Mouse (Mus musculus): ENCODE measurements around the gene Iqschfp.

Iqschfp gene

DNA sequence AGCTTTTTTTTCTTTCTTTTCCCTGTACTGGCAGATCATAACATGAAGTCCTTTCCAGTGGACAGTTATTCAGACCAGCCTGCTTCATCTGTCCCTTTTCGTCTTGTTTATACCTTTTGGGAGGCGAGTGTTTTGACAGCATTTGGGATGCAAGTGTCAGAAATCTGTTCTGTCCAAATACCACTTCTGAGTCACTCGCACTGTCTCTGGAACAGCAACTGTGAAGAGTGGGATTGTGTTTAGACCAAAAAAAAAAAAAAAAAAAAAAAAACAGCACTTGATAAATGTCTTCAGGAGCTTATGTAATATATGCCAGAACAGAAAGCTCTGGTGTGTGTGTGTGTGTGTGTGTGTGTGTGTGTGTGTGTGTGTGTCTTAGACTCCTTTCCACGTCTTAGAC lies 678.3 kb downstream of the Iqschfp start:
- in situ Hi-C loops (cut with MseI, MboI): no loop called here

DNA sequence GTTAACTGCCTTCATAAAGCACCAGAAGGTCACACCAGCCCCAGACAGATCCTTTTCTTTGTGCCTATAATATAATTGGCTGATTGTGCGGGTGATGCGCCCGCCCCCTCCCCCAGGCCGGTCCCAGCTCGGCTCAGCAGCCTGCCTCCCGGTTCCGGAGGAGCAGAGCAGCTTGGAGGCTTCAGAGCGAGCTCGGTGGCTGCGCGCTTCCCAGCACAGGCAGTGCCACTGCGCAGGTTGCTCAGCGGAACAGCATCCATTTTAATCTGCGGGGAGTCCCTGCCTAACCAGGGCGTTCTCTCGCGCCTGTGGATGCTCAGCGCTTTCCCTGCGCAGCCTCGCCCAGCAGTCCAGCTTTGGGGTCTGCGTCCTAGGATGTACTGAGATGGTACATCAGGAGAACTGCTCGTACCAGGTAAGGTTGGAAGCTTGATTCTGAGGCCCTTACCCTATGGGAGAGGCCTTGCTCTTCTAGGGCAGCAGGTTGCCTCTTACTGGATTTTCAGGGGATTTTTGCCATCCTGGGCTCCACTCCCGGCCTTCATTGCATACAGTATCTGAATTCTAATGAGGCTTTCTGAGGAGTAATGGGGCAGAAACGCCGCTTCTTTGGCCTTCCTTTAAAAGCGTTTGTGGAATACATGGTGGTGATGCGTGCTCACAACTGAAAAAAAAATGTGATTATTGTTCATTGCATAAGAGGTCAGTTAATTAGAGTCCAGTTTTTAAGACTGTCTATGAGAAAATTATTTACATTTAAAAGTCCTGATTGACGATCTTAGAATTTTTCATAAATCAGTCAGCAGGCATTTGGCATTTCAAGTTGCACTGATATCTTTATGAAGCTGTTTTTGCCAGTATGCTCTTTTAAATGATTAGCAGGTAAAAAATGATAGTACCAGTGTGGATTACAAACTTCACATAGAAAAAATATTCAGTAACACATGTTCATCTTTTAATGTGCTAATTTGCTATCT lies 680.5 kb downstream of the Iqschfp start:
- in situ Hi-C loops (cut with MseI, MboI): no loop called here

DNA sequence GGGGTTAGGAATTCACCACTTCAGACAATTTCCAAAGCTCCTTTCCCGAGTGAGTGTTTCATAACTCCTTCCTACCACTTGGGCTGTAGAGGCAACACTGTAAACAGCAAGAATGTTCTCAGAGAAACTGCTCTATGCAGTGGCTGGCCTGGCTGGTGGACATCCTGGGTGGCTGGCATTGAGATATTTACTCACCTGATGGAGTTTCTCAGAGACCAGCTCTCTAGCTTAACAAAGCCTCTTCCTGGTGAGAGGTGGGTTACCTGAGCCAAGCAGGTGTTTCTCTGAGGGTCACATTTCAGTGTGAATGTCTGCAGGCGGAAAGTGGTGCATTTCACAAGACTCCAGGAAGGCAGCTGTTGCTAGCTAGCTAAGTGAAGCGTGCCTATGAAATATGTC lies 681.2 kb downstream of the Iqschfp start:
- in situ Hi-C loops (cut with MseI, MboI): no loop called here

- in situ Hi-C loops (cut with MseI, MboI): no loop called here
Measured at GRCm38 (mm10) chr3:68574097-68574496, 682.1 kb downstream of the Iqschfp start.

DNA sequence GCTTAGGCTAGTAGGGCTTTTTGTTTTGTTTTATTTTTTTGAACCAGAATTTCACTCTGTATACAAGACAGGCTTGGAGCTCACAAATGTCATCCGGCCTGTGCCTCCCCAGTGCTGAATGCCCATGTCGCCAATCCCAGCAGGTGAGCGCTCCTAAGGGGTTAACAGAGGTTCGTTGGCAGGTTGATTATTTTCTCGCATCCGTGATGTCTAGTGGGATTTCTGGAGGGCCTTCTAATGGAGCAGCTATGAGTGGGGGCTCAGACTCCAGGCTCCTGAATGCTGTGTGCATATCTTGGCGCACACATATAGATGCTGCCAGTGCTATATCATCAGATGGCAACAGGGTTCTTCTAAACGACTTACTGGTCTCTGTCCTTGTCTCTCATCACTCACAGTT lies 682.5 kb downstream of the Iqschfp start:
- in situ Hi-C loops (cut with MseI, MboI): no loop called here

DNA sequence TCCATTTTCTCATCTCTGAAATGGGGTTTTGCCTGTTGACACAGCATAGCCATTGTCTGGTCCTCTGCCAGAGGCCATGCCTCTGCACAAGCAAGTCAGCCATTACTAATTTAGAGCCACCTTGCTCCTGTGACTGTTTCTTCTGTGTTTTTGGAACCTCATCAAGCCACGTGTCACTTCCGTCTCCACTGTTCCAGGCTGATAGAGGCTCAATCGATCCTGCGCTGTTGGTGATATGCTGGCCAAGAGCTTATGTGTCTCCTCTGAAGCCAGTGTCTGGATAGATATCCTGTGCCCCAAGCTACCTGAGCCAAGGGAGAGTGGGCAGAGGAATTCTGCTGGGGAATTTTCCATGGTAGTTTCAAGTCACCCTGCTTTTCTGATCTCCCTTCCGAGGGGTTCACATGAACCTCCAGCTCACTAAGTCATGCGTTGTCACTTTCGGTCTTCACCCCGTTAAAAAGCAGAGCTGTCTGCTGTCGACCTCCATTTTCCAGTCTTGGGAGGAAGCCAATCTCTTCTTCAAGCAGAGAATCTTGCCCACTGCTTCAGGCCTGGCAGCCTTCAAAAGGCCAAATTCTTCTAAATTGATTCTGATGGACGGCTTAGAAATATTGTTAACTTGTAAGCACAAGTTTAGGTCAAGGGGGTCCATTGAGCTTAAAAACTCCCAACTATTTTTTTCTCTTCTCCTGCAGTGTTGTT lies 683.8 kb downstream of the Iqschfp start:
- in situ Hi-C loops (cut with MseI, MboI): no loop called here

DNA sequence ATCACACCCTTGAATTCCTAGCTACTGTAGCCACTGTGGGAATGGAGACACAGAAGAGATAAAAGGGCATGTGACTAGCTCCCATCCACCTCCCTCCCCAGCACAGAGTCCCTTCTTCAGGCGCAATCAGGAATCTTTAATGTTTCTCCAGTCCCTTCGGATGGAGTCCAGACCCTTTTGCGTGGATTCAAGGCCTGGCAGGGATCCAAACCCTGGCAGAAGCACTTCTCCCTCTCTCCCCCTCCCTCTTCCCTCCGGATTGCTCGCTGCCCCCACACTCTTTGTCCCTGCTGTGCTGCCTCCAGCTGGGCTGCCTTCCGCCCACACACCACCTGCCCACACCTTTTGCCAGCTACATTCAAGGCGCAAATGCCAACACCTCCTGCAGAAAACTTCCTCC lies 684.4 kb downstream of the Iqschfp start:
- in situ Hi-C loops (cut with MseI, MboI): no loop called here

GRCm38 (mm10) chr3:68576948-68577347 lies 684.9 kb downstream of the Iqschfp start:
- in situ Hi-C loops (cut with MseI, MboI): no loop called here

DNA sequence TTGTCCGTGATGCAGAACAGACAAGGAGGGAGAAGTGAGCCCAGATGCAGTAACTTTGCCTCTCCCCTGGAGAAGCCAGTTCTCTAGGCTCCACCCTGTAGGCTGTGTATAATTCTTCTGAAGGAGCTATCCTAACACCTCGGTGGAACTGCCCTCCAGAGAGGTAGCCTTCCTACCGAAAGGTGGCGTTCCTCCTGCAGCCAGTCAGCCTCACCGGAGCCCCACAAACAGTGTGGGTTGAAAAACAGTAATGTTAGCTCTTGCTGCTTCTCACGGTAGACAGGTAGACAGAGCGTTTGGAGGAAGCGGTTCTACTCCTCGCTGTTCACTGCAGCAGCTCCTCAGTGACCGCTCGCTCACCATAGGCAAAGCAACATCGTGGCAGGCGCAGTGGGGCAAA lies 689.6 kb downstream of the Iqschfp start:
- in situ Hi-C loops (cut with MseI, MboI): no loop called here

DNA sequence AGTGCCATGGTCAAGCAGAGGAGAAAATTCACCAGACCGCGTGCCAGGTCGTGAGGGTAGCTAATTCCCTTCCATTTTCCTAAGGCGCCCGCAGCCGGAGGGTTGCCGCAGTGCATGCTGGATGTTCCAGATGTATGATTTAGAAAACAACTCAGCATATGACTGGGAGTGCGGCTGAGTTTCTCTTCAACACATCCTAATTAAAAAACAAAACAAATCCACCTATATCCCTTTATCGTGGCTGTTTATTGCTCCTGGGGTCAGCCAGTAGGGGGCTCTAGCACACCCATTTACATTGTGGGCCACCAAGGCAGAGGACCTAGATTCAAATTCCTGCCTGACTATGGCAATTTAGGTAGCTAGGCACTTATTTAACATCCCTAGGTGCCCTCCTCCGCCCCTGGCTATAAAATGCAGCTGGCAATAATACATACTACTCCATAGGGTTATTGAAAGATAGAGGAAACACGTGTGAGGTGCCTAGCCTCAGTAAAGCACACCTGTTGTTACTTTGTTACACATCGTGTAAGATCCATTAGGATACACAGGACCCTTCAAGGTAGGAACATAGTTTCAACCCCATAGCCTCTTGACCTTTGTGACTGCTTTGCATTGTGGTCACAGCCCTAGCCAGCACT lies 690.2 kb downstream of the Iqschfp start:
- in situ Hi-C loops (cut with MseI, MboI): no loop called here

DNA sequence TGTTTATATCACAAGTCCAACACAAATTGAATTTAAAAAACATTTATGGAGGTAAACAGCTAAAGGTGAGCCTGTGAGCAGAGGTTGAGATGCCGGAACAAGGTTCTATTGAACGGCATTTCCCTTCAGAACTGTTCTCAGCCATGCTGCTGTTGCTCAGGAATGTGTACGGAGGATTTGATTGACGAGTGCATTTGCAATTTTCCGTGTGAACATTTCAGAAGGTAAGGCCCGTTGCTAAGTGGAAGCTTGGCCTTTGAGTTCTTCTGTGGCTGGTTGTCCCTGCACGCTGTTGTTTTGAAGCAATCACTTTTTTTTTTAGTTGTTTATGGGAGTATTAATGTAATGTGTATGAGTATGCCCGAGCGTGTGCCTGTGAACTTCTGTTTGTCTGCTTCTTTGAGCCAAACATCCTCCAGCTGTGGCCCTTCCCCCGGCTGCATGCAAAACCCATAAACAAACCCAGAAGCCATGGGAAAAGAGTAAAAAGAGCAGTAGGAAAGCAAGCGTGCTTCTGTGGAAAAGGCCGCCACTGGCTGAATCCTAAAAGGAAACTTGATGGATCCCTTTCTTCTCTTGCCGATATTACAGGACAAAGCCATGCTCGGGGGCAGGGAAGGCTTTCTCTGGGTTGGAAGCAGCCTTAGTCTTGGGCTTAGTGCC lies 691.1 kb downstream of the Iqschfp start:
- in situ Hi-C loops (cut with MseI, MboI): no loop called here

DNA sequence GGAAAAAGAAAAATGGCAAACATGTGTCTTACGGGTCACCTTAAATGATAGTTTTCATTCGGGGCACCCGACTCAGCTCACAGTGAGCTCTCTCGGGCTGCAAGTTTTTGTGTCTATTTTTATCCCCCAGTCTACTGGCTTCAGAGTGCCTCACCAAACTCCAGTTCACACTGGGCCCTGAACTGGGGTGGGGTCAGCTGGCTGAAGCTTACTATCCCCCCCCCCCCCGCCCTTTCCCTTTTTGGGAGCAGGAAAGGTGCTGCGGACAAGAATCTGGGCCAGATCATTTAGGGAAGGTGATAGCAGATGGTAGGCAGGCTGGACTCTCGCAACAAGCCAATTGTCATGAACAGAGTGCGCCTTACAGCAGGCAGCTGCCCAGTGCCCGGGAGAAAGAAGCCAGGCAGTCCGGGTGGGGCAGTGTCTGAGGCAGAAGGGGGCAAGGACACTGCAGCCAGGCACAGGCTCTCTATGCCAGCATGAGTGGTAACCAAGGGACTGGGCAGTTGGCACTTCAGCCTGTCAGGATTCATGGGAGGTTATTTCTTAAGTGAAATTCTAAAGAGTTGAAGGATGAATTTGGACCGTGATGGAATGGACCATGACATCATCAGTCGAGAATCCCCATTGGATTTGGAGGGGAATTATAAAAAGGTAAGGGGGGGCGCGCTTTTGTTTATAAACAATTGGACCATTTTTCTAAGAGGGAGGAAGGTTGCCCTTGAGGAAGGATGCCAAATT lies 691.9 kb downstream of the Iqschfp start:
- in situ Hi-C loops (cut with MseI, MboI): no loop called here

DNA sequence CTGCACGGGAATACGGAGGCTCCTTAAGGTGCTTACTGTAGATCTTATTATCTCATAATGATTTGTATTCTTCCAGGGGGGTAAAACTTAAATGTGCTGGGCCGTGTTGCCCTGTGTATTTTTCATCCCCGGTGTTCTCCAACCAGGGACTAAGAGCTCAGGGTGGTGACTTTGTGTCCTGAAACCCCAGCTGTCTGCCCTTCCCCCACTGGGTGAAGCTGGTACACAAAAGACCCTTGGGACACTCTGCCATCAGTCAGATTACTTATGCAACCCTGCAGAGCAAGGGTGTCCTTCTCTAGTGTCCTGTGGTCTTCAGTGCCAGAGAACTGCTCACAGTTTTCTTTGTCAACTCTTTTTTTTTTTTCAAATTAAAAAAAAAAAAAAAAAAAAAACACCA lies 693.2 kb downstream of the Iqschfp start:
- in situ Hi-C loops (cut with MseI, MboI): no loop called here

DNA sequence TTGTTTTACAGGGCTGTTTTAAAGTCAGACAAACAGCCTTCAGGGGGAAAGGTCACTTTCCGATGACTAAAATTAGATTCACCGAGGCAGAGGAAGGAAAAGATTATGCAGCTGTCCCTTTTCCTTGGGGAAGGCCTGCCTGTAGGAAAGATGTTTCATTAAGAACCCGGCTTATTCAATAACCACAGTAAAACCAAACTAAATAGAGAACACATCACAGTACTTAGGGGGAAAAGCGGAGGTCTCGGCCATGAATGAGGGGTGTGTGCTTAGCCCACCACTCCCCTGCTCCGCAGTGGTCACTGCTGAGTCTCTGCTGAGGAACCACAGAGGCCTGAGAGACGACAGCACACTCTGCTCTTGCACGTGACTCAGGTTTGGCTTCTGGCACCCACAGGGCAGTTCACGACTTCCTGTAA lies 694.6 kb downstream of the Iqschfp start:
- in situ Hi-C loops (cut with MseI, MboI): no loop called here

GRCm38 (mm10) chr3:68587567-68588245 lies 695.7 kb downstream of the Iqschfp start:
- in situ Hi-C loops (cut with MseI, MboI): no loop called here

DNA sequence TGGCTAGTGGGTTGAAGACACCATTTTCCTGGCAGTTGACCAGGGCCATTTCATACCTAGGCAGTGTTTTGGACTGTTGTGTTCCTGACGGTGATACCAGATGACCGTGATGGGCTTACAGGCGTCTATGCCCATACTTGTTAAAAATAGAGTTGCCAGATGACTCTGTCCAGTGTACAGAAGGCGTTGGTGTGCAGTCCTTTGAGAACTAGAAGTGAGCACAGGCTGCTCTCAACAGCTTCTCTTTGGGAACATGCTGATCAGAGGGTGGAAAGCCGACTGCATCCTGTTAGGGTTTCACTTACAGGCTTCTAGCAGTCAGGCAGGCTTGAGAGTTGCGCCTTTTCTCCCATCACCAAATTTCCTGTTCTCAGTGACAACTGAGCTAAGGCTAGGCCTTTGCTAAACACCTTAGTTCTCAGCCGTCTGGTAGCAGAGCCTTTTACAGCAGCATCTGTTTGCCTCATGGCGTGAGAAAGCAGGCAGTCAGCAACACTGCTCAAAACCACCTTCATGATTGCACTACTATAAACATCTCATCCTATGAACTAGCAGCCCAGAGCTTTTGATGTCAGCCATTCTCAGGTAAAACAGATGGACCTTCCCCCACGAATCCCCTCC lies 697.3 kb downstream of the Iqschfp start:
- in situ Hi-C loops (cut with MseI, MboI): no loop called here

GRCm38 (mm10) chr3:68590436-68590835 lies 698.4 kb downstream of the Iqschfp start:
- in situ Hi-C loops (cut with MseI, MboI): no loop called here

- in situ Hi-C loops (cut with MseI, MboI): no loop called here
Measured at GRCm38 (mm10) chr3:68592575-68592974, 700.5 kb downstream of the Iqschfp start.

- in situ Hi-C loops (cut with MseI, MboI): no loop called here
Measured at GRCm38 (mm10) chr3:68593073-68593867, 701.2 kb downstream of the Iqschfp start.
